Mouse (Mus musculus) ES-Bruce4 (cell line): ENCODE measurements around the gene Stil.

Experiments used
- CTCF ChIP-seq: IDR thresholded peaks from one replicate; pipeline ENCODE4 v1.8.1; 2011; ENCODE audit warnings: low read depth, low read length
- EP300 ChIP-seq: IDR thresholded peaks from 2 replicates; pipeline ENCODE4 v1.6.1; 2011; ENCODE audit warnings: low read depth, low read length; ENCODE audit not compliant: insufficient read depth

DNA sequence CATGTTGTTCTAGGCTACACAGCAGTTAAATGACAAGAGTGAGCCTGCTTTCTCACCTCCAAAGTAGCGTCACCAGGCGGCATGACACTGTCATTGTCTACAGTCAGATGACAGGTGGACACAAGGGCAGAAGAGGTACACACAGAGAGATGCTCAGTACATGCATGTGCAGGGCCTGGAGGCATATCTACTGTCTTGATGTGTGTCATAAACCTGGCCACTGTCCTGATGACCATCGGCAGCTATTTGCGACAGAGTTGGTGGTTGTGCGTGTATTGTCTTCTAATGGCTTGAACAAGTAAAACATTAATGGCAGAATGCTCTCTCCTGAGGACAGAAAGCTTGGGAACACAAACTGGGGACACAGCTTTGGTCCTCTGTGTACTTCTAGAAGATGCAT lies 51.3 kb downstream of the Stil start:
- TF ChIP-seq EP300 (no peak), CTCF (no peak)
